Mouse (Mus musculus): Measurements from ENCODE around the gene Hnrnpc.

GRCm38 (mm10) chr14:52061798-52062197 lies 42.0 kb downstream of the Hnrnpc start:
- TF ChIP-seq CTCF (IDR thresholded peaks at IDR 0.05; ENCODE audit: extremely low read depth, insufficient read length, insufficient replicate concordance, low read depth, low read length) (no peak), POLR2A (IDR thresholded peaks at IDR 0.05; ENCODE audit: low read depth, low read length) (no peak)

All from small intestine, adult 2 months (tissue).